Mouse (Mus musculus): ENCODE results near the gene Sspn.
A peak's percentile ranks its signal among the peaks of the same experiment; 100 is the strongest.

Sspn gene

GRCm38 (mm10) chr6:145977344-145977743 lies 45.9 kb downstream of the Sspn start:
- no peak for DNase-seq

- DNase-seq, result no peak
These were observed 46.5 kb downstream of the Sspn start for GRCm38 (mm10) chr6:145977771-145978450.

DNA sequence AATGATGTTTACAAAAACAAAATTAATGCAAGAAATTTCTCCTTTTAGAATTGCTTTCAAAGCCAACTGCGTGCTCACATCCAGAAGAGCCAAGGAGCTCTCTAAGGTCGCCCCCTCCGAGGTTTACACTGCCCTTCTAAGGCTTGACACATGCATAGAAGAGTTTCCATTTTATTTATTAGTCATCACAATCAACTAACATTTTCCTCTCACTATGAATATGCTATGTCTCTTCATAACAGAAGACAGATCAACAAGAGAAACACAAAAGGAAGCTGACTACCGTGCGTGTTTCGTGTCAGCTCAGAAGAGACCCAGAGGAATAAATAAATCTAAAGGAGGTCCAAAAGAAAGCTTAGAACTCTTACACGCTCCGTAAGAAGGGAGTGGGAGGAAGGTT lies 49.6 kb downstream of the Sspn start:
- DNase-seq, result no peak

- DNase-seq, result no peak
These were observed 50.9 kb downstream of the Sspn start for GRCm38 (mm10) chr6:145982335-145982734.

- DNase-seq, result no peak
These were observed 59.1 kb downstream of the Sspn start for GRCm38 (mm10) chr6:145990578-145990977.

DNA sequence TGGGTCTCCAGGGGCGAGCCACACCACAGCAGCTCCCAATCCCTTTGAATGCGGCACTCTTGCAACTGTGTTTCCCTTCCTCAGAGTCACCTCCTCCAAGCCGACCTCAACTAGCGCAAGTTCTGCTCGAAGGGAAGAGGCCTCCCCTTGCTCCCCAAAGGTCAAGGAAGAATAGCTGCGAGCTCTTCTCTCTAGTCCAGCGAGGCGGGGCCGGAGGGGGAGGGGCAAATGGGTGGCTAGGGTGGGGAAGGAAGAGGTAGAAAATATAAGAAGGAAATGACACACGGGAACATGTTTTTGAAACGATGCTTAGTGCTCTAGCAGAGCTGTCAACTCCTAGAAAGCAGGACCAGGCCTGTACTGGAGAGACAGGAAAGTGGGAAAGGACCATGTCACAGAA lies 61.1 kb downstream of the Sspn start:
- no peak for DNase-seq

DNA sequence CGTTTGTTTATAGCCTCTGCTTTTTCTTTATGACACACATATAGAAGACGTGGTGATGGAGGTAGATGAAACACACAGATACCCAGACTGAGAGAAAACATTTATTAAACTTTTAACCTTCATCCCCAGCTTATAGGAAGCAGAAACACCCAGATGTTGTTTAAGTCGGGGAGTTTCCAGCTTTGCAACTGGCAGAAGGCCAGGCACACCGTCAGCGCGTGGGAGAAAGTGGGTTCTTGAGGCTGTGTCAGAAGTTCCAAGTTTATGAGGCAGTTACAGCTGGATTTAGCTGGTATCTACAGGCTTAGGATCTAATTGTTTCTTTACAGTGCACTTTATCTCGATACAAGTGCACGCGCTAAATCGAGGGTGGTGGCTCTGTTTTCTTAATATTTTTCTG lies 61.5 kb downstream of the Sspn start:
- DNase-seq, result no peak

DNA sequence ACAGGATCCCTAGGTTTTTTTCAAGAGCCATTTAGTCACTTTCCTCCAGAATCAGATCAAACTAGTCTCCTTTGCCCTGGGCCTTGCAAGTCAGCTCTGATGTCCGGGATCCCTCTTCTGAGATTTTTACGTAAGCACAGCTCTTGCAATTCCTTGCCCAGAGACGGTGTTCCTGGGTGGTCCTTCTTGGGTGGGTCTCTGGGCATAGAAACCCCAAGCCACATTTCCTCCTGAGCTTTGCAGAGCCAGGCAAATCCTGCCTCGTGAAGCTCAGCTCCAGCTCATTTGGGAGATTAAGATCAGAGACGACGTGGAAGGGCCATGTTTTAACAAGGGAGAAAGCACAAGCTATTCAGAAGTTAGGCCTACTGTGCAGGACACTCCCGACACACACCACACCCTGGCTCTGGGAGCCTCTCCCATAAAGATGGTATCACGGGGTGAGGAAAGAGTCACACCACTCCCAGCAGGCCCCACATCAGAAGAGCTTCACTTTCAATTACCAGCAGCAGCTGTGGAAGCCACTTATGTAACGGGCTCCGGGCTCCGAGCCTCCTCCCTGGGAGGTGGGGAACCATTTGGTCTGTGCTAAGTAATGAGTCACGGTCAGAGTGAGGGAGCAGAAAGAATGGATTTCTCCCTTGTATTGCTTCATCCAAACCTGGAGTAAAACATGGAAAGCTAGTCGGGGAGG lies 67.0 kb downstream of the Sspn start:
- peak; percentile 63 to 67 for DNase-seq

DNA sequence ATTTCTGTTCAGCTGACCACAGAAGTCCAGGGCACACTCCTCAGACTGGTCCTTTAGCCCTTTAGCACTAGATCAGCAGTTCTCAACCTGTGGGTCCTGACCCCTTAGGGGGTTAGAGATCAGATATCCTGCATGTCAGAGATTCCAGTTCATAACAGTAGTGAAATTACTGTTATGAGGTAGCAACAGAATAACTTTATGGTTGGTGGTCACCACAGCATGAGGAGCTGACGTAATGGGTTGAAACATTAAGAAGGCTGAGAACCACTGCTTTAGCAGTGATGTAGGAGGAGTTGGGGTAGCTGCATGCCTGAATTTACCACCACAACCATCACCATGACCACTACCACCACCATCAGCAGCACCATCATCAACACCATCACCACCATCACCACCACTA lies 69.3 kb downstream of the Sspn start:
- DNase-seq, result no peak

DNA sequence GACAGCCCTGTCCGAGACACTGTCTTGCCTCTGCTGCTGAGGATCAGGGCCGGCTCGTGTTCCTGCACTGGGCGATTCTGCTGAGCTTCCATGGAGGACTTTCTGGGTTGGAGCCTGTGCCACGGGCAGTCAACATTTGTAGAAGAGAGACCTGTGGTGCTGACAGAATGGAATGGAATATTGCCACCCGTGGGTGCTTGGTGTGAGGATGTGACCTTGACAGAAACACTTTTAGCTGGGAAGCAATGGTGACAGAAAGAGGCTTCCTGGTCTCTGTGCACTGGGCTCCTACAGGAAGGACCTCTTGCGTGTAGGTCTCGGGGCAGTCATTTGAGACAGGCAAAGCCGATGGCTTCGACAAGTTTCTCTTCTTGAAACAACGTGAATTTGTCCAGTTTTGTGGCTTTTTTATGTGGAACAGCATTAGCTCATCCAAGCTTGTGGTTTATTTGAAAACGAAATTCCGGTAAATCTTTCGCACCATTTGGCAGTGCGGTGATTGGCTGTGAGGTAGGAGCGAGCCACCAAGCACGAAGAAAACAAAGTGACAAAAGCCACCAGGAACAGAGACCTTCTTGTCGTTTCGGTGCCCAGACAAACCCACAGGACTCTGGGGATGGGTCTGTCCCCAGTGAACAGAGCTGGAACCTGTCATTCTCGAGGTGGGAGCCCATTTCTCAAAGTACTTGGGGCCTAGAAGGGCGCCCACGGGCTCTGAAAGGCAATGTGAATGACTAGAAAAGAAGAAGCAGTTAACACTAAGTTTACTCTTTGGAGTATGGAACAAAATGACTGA lies 70.2 kb downstream of the Sspn start:
- no peak for DNase-seq

- no peak for DNase-seq
These were observed 72.7 kb downstream of the Sspn start for GRCm38 (mm10) chr6:146004174-146004601.

GRCm38 (mm10) chr6:146005129-146005886 lies 73.9 kb downstream of the Sspn start:
- DNase-seq, result no peak

DNA sequence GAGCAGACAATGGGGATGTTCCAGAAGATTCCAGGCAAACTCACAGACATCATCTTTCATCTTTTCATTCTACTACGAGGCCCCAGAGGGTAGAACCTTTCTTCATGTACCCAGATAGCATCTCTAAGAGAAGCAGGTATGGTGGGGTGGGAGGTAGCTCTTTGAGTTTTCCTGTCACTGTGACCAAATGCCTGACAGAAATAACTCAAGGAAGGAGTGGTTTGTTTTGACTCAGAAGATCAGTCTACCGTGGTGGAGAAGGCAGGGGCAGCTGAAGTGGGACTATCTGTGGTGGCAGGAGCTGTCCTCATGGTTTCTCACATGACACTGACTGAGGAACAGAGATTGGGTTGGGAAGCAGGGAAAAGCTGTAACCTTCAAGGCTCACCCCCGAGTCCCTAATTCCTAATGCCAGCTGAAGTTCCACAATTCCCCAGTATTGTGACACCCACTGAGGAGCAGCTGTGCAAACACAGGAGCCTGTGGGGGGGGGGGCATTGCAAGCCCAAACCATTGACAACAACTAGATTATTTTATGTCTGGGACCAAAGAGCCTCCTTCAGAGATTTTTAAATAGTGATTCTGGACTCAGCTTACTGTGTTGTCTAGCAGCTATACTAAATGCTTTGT lies 74.6 kb downstream of the Sspn start:
- no peak for DNase-seq

DNA sequence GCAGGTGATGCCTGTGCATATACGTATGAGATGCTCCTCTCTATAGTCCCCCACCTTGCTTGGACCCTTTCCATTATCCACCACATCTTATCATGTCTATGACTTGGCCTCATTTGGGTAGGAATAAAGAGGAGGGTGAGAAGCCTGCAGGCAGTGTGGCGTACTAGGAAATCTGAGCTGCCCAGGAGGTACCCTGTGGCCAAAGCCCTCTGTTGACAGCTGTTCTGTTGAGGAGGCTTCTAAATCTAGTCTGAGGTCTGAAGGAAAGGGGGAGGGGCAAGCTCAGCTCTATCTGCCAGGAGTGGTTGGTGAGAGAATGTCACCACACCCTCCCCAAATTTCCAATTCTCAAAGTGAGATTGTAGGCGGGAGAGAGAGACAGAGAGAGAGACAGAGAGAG lies 75.3 kb downstream of the Sspn start:
- DNase-seq, result no peak

- DNase-seq, result peak; percentile 41 to 48
These were observed 77.1 kb downstream of the Sspn start for GRCm38 (mm10) chr6:146008450-146008981.

GRCm38 (mm10) chr6:146009163-146009915 lies 77.9 kb downstream of the Sspn start:
- peak; percentile 24 to 26 for DNase-seq

- peak; percentile 52 to 57 for DNase-seq
These were observed 78.8 kb downstream of the Sspn start for GRCm38 (mm10) chr6:146010093-146010764.

GRCm38 (mm10) chr6:146014312-146014711 lies 82.9 kb downstream of the Sspn start:
- no peak for DNase-seq
